Mouse (Mus musculus): ENCODE measurements around the gene Gm29797. TPM values are rescaled to one million over a fixed set of nuclear protein-coding genes. Genes with fewer than 3 reads are reported as not detected.

The Gm29797 gene
- total and polyA plus RNA-seq, 2 experiments from 2014 or later = not detected

DNA sequence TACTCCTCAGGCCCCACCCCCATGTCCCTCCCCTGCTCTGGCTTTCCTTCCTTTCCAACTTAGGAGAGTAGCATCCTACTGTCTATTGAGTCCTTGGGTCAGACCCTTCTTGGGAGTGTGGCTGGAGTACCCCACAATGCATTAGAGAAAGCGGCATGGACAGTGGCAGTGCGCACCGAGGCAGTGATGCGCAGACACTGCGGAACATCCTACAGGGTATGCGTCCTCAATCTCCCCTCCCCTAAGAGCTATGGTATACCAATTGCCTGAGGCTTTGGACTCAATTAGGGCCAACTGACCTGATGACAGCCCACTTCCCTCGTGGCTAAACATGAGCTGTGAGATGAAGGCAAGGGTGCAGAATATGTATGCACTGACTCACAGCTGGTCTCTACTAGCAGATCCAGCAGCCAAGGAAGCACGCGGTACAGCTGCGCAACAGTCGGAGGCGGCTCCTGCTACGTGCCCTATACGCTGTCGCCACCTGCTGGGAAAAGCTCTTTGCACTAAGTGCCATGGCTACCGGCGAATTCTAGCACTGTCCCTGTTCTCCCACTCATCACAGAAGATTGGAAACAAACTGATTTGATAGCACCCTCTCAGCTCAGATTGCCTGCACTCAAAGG lies 2.2 kb downstream of the Gm29797 start:
- no peaks in the 10 kb centered on the region for H3K9me3 ChIP-seq (ENCODE audit: low read length)
- ATAC-seq (peak; percentile 45), DNase-seq (peak; percentile 16)
- no peak overlapping the region for H3K4me2 ChIP-seq (ENCODE audit: low read depth)
- 36% methylated on average over 17 of the region's 17 CpGs for WGBS
- H3K4me1 ChIP-seq (ENCODE audit: insufficient read depth) = no peaks in the 10 kb centered on the region
- H3K27ac ChIP-seq (ENCODE audit: low read depth, low read length) = no peak overlapping the region
- no peak overlapping the region for H3K9ac ChIP-seq
- no peak overlapping the region for H3K4me3 ChIP-seq (ENCODE audit: low read depth, low read length)
- peaks cover 28% of the 10 kb centered on the region for H3K36me3 ChIP-seq (ENCODE audit: insufficient read depth)
- no peaks in the 10 kb centered on the region for H3K27me3 ChIP-seq (ENCODE audit: insufficient read depth, low read length)
- TF ChIP-seq CTCF (IDR thresholded peaks at IDR 0.05; ENCODE audit: low read depth) = no peak

DNA sequence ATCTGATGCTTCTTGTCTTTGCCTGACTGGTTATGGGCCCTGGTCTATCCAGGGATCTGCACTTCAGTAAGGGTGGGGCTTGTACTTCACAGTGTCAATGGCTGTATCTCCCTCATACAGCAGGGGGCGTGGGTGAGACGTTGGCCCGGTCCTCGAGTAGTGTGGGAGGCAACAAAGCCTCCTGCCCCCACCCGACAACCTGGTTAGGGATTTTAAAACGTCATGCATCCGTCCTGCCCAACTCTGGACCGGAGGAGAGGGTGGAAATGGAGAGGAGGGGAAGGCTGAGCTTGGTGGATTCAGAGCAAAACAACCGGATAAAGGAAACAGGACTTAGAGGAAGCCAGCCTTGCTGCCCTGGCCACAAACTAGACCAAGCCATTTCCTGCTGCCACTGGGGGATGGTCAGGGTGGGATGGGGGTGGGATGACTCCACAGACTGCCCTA lies 2.8 kb downstream of the Gm29797 start:
- no peaks in the 10 kb centered on the region for H3K4me1 ChIP-seq (ENCODE audit: insufficient read depth)

GRCm38 (mm10) chr2:181662620-181663297 lies 5.9 kb downstream of the Gm29797 start:
- no peaks in the 10 kb centered on the region for H3K9me3 ChIP-seq (ENCODE audit: low read length)
- WGBS = 87% methylated on average over 3 of the region's 3 CpGs
- H3K27ac ChIP-seq (ENCODE audit: low read depth, low read length) = no peak overlapping the region
- H3K4me2 ChIP-seq (ENCODE audit: low read depth) = no peak overlapping the region
- H3K36me3 ChIP-seq (ENCODE audit: insufficient read depth) = no peaks in the 10 kb centered on the region
- H3K9ac ChIP-seq = no peak overlapping the region
- no peaks in the 10 kb centered on the region for H3K4me1 ChIP-seq (ENCODE audit: insufficient read depth)
- TF ChIP-seq CTCF (IDR thresholded peaks at IDR 0.05; ENCODE audit: low read depth) = no peak
- ATAC-seq (no peak), DNase-seq (no peak)
- no peak overlapping the region for H3K4me3 ChIP-seq (ENCODE audit: low read depth, low read length)
- H3K27me3 ChIP-seq (ENCODE audit: insufficient read depth, low read length) = peaks cover under 1% of the 10 kb centered on the region

More for the DNA sequence above, 2.8 kb downstream of the Gm29797 start:
- DNase-seq (peak; percentile 73), ATAC-seq (peak; percentile 93)
- Histone ChIP-seq H3K9me3 (ENCODE audit: low read length) (no peaks in the 10 kb centered on the region), H3K4me3 (ENCODE audit: low read depth, low read length) (no peak overlapping the region), H3K36me3 (ENCODE audit: insufficient read depth) (peaks cover 25% of the 10 kb centered on the region), H3K27ac (ENCODE audit: low read depth, low read length) (no peak overlapping the region), H3K4me2 (ENCODE audit: low read depth) (no peak overlapping the region), H3K9ac (no peak overlapping the region), H3K27me3 (ENCODE audit: insufficient read depth, low read length) (no peaks in the 10 kb centered on the region)
- TF ChIP-seq CTCF (IDR thresholded peaks at IDR 0.05; ENCODE audit: low read depth) = peak; percentile 79
- 10% methylated on average over 9 of the region's 9 CpGs for WGBS

DNA sequence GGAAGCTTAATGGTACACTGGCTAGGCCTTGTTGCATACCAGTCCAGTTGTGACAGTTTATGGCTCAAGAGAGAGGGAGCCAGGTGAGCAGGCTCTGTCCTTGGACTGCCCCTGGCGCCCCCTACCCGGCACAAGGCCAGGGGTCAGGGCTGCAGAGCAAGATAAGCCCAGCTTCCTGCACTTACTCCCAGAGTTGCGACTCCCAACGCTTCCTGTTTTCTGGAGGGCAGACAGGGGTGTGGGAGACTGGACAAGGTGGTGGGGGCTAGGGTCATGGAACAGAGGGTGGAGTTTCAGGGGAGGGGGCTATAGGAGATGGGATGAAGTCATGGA lies 6.4 kb downstream of the Gm29797 start:
- Histone ChIP-seq H3K9me3 (ENCODE audit: low read length) (no peaks in the 10 kb centered on the region), H3K27me3 (ENCODE audit: insufficient read depth, low read length) (peaks cover 6% of the 10 kb centered on the region), H3K4me3 (ENCODE audit: low read depth, low read length) (no peak overlapping the region), H3K9ac (no peak overlapping the region), H3K4me1 (ENCODE audit: insufficient read depth) (no peaks in the 10 kb centered on the region), H3K4me2 (ENCODE audit: low read depth) (no peak overlapping the region), H3K36me3 (ENCODE audit: insufficient read depth) (no peaks in the 10 kb centered on the region), H3K27ac (ENCODE audit: low read depth, low read length) (no peak overlapping the region)
- no peak for TF ChIP-seq CTCF (IDR thresholded peaks at IDR 0.05; ENCODE audit: low read depth)
- WGBS = 35% methylated on average over 4 of the region's 4 CpGs
- ATAC-seq (no peak), DNase-seq (no peak)

DNA sequence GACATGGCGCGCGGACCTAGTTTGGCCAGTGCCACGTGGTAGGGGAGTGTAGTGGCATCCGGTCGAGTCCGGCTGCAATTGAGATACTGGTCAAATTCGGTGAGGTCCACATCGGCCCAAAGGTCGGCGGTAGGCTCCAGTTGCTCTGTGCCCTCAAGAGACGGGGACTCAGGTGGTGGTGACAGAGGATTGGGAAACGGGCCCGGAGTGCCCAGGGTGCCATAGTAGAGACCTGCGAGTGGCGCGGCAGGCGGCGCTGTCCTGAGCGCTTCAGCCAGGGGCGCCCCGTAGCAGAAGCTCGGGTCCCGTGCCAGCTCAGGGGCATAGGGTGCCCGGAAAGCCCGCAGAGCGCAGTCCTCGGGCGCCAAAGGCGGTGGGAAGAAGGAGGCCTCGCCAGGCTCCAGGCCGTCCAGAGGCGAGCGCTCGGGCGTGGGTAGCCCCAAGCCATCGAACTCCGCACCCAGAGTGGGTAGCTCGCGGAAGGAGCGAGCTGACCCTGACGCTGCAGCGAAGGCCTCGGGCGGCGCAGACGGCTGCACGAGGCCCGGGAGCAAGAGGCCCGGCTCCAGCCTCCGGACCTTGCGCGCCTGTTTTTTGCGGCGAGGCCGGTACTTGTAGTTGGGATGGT lies 13.6 kb downstream of the Gm29797 start:
- Histone ChIP-seq H3K9me3 (ENCODE audit: low read length) (no peaks in the 10 kb centered on the region), H3K4me2 (ENCODE audit: low read depth) (peak overlapping the region; percentile 66), H3K36me3 (ENCODE audit: insufficient read depth) (no peaks in the 10 kb centered on the region), H3K4me3 (ENCODE audit: low read depth, low read length) (peak overlapping the region; percentile 43), H3K27me3 (ENCODE audit: insufficient read depth, low read length) (peaks cover 62% of the 10 kb centered on the region), H3K9ac (peak overlapping the region; percentile 51; the same call in 1 of the 2 replicates), H3K27ac (ENCODE audit: low read depth, low read length) (no peak overlapping the region), H3K4me1 (ENCODE audit: insufficient read depth) (0 out of 2 replicates have a peak, but pooled peaks cover 3% of the 10 kb centered on the region)
- TF ChIP-seq CTCF (IDR thresholded peaks at IDR 0.05; ENCODE audit: low read depth) = peak; percentile 31
- ATAC-seq = peak; percentile 21; the same call in 1 of the 2 replicates
- DNase-seq = no peak
- WGBS = 6% methylated on average over 56 of the region's 56 CpGs

DNA sequence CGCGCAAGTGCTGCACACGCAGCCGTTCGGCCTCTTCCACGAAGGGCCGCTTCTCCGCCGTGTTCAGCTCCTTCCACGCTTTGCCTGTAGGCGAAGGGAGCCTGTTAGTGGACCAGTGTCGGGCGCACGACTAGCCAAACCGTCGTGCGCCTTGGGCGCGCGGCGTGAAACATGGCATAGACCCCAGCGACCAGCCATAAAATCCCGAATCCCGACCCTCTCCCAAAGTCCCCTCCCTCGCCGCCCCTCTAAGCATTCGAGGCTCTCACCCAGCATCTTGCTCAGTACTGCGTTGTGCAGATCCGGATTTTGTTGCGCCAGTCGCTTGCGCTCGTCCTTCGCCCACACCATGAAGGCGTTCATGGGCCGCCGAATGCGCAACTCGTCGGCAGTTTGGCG lies 14.1 kb downstream of the Gm29797 start:
- no peak for TF ChIP-seq CTCF (IDR thresholded peaks at IDR 0.05; ENCODE audit: low read depth)
- peak; percentile 56 for DNase-seq
- Histone ChIP-seq H3K4me2 (ENCODE audit: low read depth) (peak overlapping the region; percentile 66), H3K36me3 (ENCODE audit: insufficient read depth) (no peaks in the 10 kb centered on the region), H3K27ac (ENCODE audit: low read depth, low read length) (no peak overlapping the region), H3K27me3 (ENCODE audit: insufficient read depth, low read length) (peaks cover 62% of the 10 kb centered on the region), H3K4me3 (ENCODE audit: low read depth, low read length) (peak overlapping the region; percentile 43), H3K9me3 (ENCODE audit: low read length) (no peaks in the 10 kb centered on the region), H3K9ac (peak overlapping the region; percentile 51), H3K4me1 (ENCODE audit: insufficient read depth) (0 out of 2 replicates have a peak, but pooled peaks cover 8% of the 10 kb centered on the region)
- peak; percentile 46 for ATAC-seq
- WGBS = 3% methylated on average over 41 of the region's 41 CpGs

GRCm38 (mm10) chr2:181671326-181671725 lies 14.5 kb downstream of the Gm29797 start, which contains the start of gene Sox18:
Gene Sox18 (minus strand): TSS chr2:181671640.
- H3K36me3 ChIP-seq (ENCODE audit: insufficient read depth) = no peaks in the 10 kb centered on the region
- ATAC-seq = peak; percentile 30
- peak within 1 kb of the TSS; percentile 43 for H3K4me3 ChIP-seq (ENCODE audit: low read depth, low read length)
- H3K9me3 ChIP-seq (ENCODE audit: low read length) = no peaks in the 10 kb centered on the region
- H3K9ac ChIP-seq = peak within 1 kb of the TSS; percentile 51
- TF ChIP-seq CTCF (IDR thresholded peaks at IDR 0.05; ENCODE audit: low read depth) = no peak
- 0 out of 2 replicates have a peak, but pooled peaks cover 8% of the 10 kb centered on the region for H3K4me1 ChIP-seq (ENCODE audit: insufficient read depth)
- H3K4me2 ChIP-seq (ENCODE audit: low read depth) = peak within 1 kb of the TSS; percentile 66
- peaks cover 62% of the 10 kb centered on the region for H3K27me3 ChIP-seq (ENCODE audit: insufficient read depth, low read length)
- WGBS = 5% methylated on average over 43 of the region's 43 CpGs
- no peak for DNase-seq
- no peak within 1 kb of the TSS for H3K27ac ChIP-seq (ENCODE audit: low read depth, low read length)
